In genomic region chr7:137000703-137001102, GRCm38 (mm10) we compare ENCODE assay signal across 25 mouse cellular contexts.
A peak's percentile ranks its signal among the peaks of the same experiment; 100 is the strongest.
DNase-seq lines count a peak whose midpoint lies in the region; ATAC-seq lines count a peak whose summit lies in the region.
"Had no signal": no experiment of that assay in that cellular context is flagged by ENCODE, and none has a peak within 500 bp of the region (broad histone marks: within the 10 kb centered on the region; RNA-seq: fewer than 3 reads in every experiment).

No protein-coding gene starts in this region.

- peaks cover 30% of the 10 kb centered on the region for H3K4me1 ChIP-seq in hindbrain, embryonic 10.5 days (replicated peaks)
- peaks cover 50% of the 10 kb centered on the region for H3K4me1 ChIP-seq in hindbrain, embryonic 13.5 days (replicated peaks)
- peaks cover 17% of the 10 kb centered on the region for H3K4me1 ChIP-seq in kidney, embryonic 16.5 days (ENCODE audit: insufficient read depth, low read length)
- H3K4me1 ChIP-seq: intestine, embryonic 15.5 days; megakaryocyte, embryonic 14.5 days had no signal

- H3K9ac ChIP-seq in hindbrain, embryonic 13.5 days: no peak overlapping the region
- no peak overlapping the region for H3K9ac ChIP-seq in kidney, embryonic 16.5 days (replicated peaks; ENCODE audit: low read length)
- H3K9ac ChIP-seq: embryonic facial prominence, embryonic 13.5 days; intestine, embryonic 15.5 days; limb, embryonic 13.5 days; liver, embryonic 14.5 days; lung, embryonic 14.5 days; stomach, embryonic 15.5 days had no signal

- 58% methylated on average over 11 of the region's 11 CpGs for WGBS in hindbrain, embryonic 10.5 days
- 50% methylated on average over 11 of the region's 11 CpGs for WGBS in hindbrain, embryonic 13.5 days
- WGBS in kidney, embryonic 16.5 days: 64% methylated on average over 11 of the region's 11 CpGs

- H3K9me3 ChIP-seq in hindbrain, embryonic 10.5 days: no peaks in the 10 kb centered on the region
- H3K9me3 ChIP-seq in hindbrain, embryonic 13.5 days: no peaks in the 10 kb centered on the region
- no peaks in the 10 kb centered on the region for H3K9me3 ChIP-seq in kidney, embryonic 16.5 days (ENCODE audit: low read length)
- H3K9me3 ChIP-seq: embryonic facial prominence, embryonic 13.5 days; intestine, embryonic 15.5 days; limb, embryonic 13.5 days; stomach, embryonic 15.5 days had no signal

- no peak overlapping the region for H3K4me3 ChIP-seq in hindbrain, embryonic 10.5 days
- no peak overlapping the region for H3K4me3 ChIP-seq in hindbrain, embryonic 13.5 days
- no peak overlapping the region for H3K4me3 ChIP-seq in kidney, embryonic 16.5 days (ENCODE audit: low read length)
- H3K4me3 ChIP-seq: embryonic facial prominence, embryonic 13.5 days; gastrocnemius, adult 2 months; intestine, embryonic 15.5 days; limb, embryonic 13.5 days; megakaryocyte, embryonic 14.5 days; myocyte; stomach, embryonic 15.5 days had no signal

- ATAC-seq in hindbrain, embryonic 13.5 days (ENCODE audit: low FRiP score): no peak
- no peak for ATAC-seq in kidney, embryonic 16.5 days (ENCODE audit: low FRiP score, low TSS enrichment)
- ATAC-seq: forebrain, embryonic 14.5 days; intestine, embryonic 15.5 days; midbrain, embryonic 16.5 days had no signal

- H3K4me2 ChIP-seq in hindbrain, embryonic 13.5 days: no peak overlapping the region
- peak overlapping the region; percentile 28 for H3K4me2 ChIP-seq in kidney, embryonic 16.5 days (replicated peaks; ENCODE audit: low read depth, low read length)
- H3K4me2 ChIP-seq: embryonic facial prominence, embryonic 13.5 days; heart, embryonic 11.5 days; intestine, embryonic 15.5 days; limb, embryonic 13.5 days; lung, embryonic 14.5 days; stomach, embryonic 15.5 days had no signal

- 0 out of 2 replicates have a peak overlapping the region, but pooled peaks have one; percentile 50 for H3K27ac ChIP-seq in hindbrain, embryonic 10.5 days
- no peak overlapping the region; the same call in 1 of the 2 replicates for H3K27ac ChIP-seq in hindbrain, embryonic 13.5 days
- H3K27ac ChIP-seq in kidney, embryonic 16.5 days (ENCODE audit: low read length): no peak overlapping the region
- H3K27ac ChIP-seq: embryonic facial prominence, embryonic 13.5 days; gastrocnemius, adult 2 months; intestine, embryonic 15.5 days; limb, embryonic 13.5 days; liver, embryonic 14.5 days; stomach, embryonic 15.5 days had no signal

- no peaks in the 10 kb centered on the region for H3K27me3 ChIP-seq in hindbrain, embryonic 10.5 days (ENCODE audit: insufficient read depth, poor library complexity, severe bottlenecking)
- 0 out of 2 replicates have a peak, but pooled peaks cover 3% of the 10 kb centered on the region for H3K27me3 ChIP-seq in hindbrain, embryonic 13.5 days
- H3K27me3 ChIP-seq in kidney, embryonic 16.5 days (ENCODE audit: insufficient read depth, low read length): no peaks in the 10 kb centered on the region
- H3K27me3 ChIP-seq: intestine, embryonic 15.5 days; megakaryocyte, embryonic 14.5 days; stomach, embryonic 15.5 days had no signal

- no peak for DNase-seq in hindbrain, embryonic 10.5 days (ENCODE audit: low spot score)
- DNase-seq in kidney, adult 8-10 months: no peak
- DNase-seq in retina, embryonic 14.5 days (ENCODE audit: low spot score): peak; percentile 35
- DNase-seq in retina, postnatal 1 day: no peak
- DNase-seq in spleen, postnatal 14 days (ENCODE audit: low spot score in 2 of 2): no peak
- DNase-seq: adrenal gland, postnatal 25 days; cerebellum, adult 8-10 months; cerebellum, postnatal 36 days; gastrocnemius, adult 2 months; kidney, postnatal 25 days; lung, embryonic 14.5 days; right cerebral cortex, postnatal 4 days; thymus, postnatal 25 days had no signal

- no peaks in the 10 kb centered on the region for H3K36me3 ChIP-seq in hindbrain, embryonic 10.5 days
- H3K36me3 ChIP-seq in hindbrain, embryonic 13.5 days: no peaks in the 10 kb centered on the region
- H3K36me3 ChIP-seq in kidney, embryonic 16.5 days (ENCODE audit: insufficient read depth, low read length): no peaks in the 10 kb centered on the region
- H3K36me3 ChIP-seq: embryonic facial prominence, embryonic 13.5 days; intestine, embryonic 15.5 days; limb, embryonic 13.5 days; stomach, embryonic 15.5 days had no signal
